Mouse (Mus musculus) stomach, embryonic 14.5 days (tissue): ENCODE measurements around the gene Col28a1. TPM values are rescaled to one million over a fixed set of nuclear protein-coding genes. Genes with fewer than 3 reads are reported as not detected.

Experiments used
- ATAC-seq: fragments of 200-750 bp; cut with Nextera tagmentation; 2 replicates; pipeline ENCODE4 v1.8.0; 2017; ENCODE audit warnings: low read depth, moderate TSS enrichment; ENCODE audit not compliant: insufficient number of reproducible peaks, insufficient read depth, low FRiP score
- H3K27ac ChIP-seq: fragments of 300-500 bp; sonication (generic); 2 replicates; pipeline ENCODE4 v1.5.1; 2014; ENCODE audit warnings: mild to moderate bottlenecking, low read length, moderate library complexity, mixed read lengths
- H3K27me3 ChIP-seq: fragments of 300-500 bp; sonication (generic); 2 replicates; pipeline ENCODE4 v1.6.1; 2014; ENCODE audit warnings: low read length, control low read depth, mixed read lengths; ENCODE audit not compliant: control insufficient read depth, insufficient read depth
- H3K36me3 ChIP-seq: fragments of 300-500 bp; sonication (generic); 2 replicates; pipeline ENCODE4 v1.6.1; 2014; ENCODE audit warnings: mild to moderate bottlenecking, control low read depth, low read length, moderate library complexity, mixed read lengths; ENCODE audit not compliant: control insufficient read depth, insufficient read depth
- H3K4me1 ChIP-seq: fragments of 300-500 bp; sonication (generic); 2 replicates; pipeline ENCODE4 v1.6.1; 2014; ENCODE audit warnings: low read length, control low read depth, mixed read lengths; ENCODE audit not compliant: control insufficient read depth, insufficient read depth
- H3K4me2 ChIP-seq: fragments of 300-500 bp; sonication (generic); replicated peaks from 2 replicates; pipeline ENCODE4 v1.6.1; 2014; ENCODE audit warnings: low read depth, low read length, control low read depth
- H3K4me3 ChIP-seq: fragments of 300-500 bp; sonication (generic); 2 replicates; pipeline ENCODE4 v1.5.1; 2014; ENCODE audit warnings: low read depth, low read length, control low read depth
- H3K9ac ChIP-seq: fragments of 300-500 bp; sonication (generic); replicated peaks from 2 replicates; pipeline ENCODE4 v1.6.1; 2014; ENCODE audit warnings: low read depth, mild to moderate bottlenecking, control low read depth, low read length, moderate library complexity, mixed read lengths
- H3K9me3 ChIP-seq: fragments of 300-500 bp; sonication (generic); 2 replicates; pipeline ENCODE4 v1.6.1; 2016; ENCODE audit warnings: low read depth, low read length, control low read depth; ENCODE audit not compliant: control insufficient read depth
- whole genome bisulfite sequencing: fragments of 180-500 bp; shearing (Covaris S2); extraction: QIAGEN DNeasy Blood & Tissue Kit; methylation state at CpG from one replicate; pipeline ENCODE4 v1.1.7; 2014; 5-methylcytosine and 5-hydroxymethylcytosine counted together
- polyA plus RNA-seq: library from polyadenylated mRNA; unstranded; fragments of >200 nt; fragmentation: Nextera tagmentation; extraction: Ambion mirVana; gene quantifications from 2 replicates; pipeline ENCODE4 v1.2.1, GENCODE M21; 2014

The Col28a1 gene
- polyA plus RNA-seq, 1 experiment from 2014 or later, result 1.2 TPM

DNA sequence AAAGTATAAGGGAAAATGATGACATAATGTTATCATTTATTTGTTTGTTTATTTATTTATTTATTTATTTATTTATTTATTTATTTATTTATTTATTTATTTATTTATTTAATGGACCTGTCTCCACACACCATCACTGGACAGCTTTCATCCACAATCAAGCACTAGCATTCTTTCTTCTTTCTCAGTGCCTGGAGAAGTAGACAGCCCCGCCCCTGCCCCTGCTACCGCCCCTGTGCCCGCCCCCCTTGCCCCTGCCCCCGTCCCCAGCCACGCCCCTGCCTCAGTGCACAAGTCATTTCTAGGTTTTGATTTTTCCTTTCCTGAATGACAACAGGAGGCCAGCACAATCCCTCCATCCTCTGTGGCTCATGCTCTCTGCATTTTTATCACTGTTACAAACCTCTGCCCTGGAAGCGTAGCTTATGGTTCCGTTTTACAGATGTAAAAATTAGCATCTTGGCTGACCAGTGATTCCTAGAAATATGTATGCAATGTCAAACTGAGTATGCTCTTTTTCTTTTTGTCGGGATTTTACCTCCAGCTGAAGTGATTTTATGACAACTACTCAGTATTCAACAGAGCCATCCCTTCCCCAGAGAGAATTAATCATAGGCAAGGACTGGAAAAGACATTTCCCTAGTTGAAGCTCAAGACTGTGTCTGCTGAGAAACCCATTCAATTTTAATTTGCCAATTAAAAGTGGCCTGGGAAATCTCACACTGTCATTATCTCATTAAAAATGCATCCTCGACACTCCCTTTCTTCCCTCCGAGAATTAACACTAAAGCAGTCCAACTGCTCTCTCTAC, 39.7 kb downstream of the Col28a1 start:
- no peaks in the 10 kb centered on the region for H3K9me3 ChIP-seq
- no peak overlapping the region for H3K27ac ChIP-seq
- no peaks in the 10 kb centered on the region for H3K36me3 ChIP-seq
- H3K4me1 ChIP-seq, result no peaks in the 10 kb centered on the region
- no peak for ATAC-seq
- 55% methylated on average over 10 of the region's 10 CpGs for WGBS
- H3K4me2 ChIP-seq, result no peak overlapping the region
- no peak overlapping the region for H3K4me3 ChIP-seq
- no peak overlapping the region for H3K9ac ChIP-seq
- H3K27me3 ChIP-seq, result no peaks in the 10 kb centered on the region

DNA sequence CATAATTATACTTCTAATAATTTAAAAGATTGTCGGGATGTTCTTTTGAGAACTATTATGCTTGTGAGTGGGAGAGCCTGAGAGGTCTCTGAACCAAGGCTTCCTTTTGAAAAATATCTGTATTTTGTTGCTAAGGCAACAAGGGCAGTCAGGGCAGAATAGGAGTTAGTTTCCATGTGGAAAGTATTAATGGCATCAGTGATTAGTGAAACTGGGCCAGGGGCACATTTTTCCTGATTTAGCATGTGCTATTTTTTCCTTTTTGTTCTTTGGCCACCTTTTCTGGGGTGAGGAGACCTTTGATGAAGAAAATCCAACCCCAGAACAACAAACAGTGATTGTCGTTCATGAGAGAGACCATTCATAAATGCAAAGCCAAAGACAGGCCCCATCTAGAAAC, 43.5 kb downstream of the Col28a1 start:
- H3K4me1 ChIP-seq, result no peaks in the 10 kb centered on the region
- WGBS, result 89% methylated on average over 2 of the region's 2 CpGs
- ATAC-seq, result no peak

DNA sequence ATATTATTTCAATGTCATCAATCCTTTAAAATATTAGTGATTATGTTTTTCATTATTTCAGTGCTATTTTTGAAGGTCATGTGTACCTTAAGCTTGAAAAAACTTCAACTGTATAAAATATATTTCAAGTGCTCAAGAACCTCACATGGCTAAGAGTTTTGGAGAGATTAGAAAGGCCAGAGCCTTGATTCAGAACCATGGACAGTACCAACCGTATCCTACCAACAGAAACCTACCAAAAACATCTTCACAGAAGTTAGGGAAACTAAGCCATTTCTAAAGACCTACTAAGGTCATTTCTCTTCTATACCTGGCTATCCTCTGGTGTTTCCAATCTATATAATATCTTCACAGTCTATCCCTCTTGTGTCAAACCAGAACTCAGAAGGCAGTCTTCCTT, 50.5 kb downstream of the Col28a1 start:
- 26% methylated on average over 1 of the region's 1 CpGs for WGBS
- Histone ChIP-seq H3K27me3 (no peaks in the 10 kb centered on the region), H3K9ac (no peak overlapping the region), H3K4me3 (no peak overlapping the region), H3K27ac (no peak overlapping the region), H3K36me3 (no peaks in the 10 kb centered on the region), H3K4me1 (no peaks in the 10 kb centered on the region), H3K9me3 (no peaks in the 10 kb centered on the region), H3K4me2 (no peak overlapping the region)
- no peak for ATAC-seq

More for the DNA sequence above, 43.5 kb downstream of the Col28a1 start:
- no peaks in the 10 kb centered on the region for H3K9me3 ChIP-seq
- no peaks in the 10 kb centered on the region for H3K36me3 ChIP-seq
- H3K27ac ChIP-seq, result no peak overlapping the region
- no peak overlapping the region for H3K4me2 ChIP-seq
- H3K4me3 ChIP-seq, result no peak overlapping the region
- no peak overlapping the region for H3K9ac ChIP-seq
- H3K27me3 ChIP-seq, result no peaks in the 10 kb centered on the region

DNA sequence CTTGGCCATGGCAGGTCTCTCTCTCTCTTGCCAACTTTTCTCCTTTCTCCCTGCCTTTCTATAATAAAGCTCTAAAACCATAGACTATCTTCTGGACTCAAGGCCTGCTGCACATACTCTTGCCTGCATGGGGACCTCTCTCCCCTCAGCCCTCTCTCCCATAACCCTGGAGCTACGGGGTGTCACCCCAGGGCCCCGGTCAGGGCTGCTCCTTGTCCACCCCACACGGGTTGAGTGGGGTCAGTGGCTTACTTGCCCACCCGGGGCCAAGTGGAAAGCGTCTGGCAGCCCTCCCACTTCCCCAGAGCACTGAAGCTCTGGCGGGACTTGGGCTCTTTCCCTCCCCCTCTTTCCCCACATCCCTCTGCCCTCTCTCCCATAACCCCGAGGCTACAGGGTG, 62.3 kb downstream of the Col28a1 start:
- Histone ChIP-seq H3K4me1 (no peaks in the 10 kb centered on the region), H3K9ac (no peak overlapping the region), H3K27me3 (no peaks in the 10 kb centered on the region), H3K9me3 (no peaks in the 10 kb centered on the region), H3K4me3 (no peak overlapping the region), H3K36me3 (no peaks in the 10 kb centered on the region), H3K27ac (no peak overlapping the region), H3K4me2 (no peak overlapping the region)
- ATAC-seq, result no peak
- WGBS, result 74% methylated on average over 7 of the region's 7 CpGs

GRCm38 (mm10) chr6:8128164-8128563, 64.3 kb downstream of the Col28a1 start:
- WGBS, result 93% methylated on average over 1 of the region's 1 CpGs
- no peaks in the 10 kb centered on the region for H3K27me3 ChIP-seq
- no peak for ATAC-seq

DNA sequence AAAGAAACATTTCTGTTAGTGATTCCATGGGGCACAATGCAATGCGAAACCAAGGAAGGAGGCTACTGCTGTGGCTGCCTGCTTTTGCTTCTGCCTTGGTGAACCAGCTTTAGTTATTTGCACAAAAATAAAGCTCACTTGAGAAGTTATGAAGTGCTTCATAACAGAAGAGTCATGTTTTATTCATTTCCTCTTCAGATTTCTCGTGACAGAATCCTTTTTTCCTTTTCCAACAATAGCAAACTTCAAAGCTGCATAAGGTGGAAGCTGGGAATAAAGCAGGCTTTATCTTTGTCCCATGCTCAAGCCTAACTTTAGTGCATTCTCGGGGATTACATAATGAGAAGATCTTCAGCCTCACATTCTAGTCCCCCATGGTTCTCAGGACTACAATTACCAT, 65.9 kb downstream of the Col28a1 start:
- Histone ChIP-seq H3K9ac (no peak overlapping the region), H3K4me1 (no peaks in the 10 kb centered on the region), H3K36me3 (no peaks in the 10 kb centered on the region), H3K9me3 (no peaks in the 10 kb centered on the region), H3K4me2 (no peak overlapping the region), H3K27ac (no peak overlapping the region), H3K4me3 (no peak overlapping the region), H3K27me3 (no peaks in the 10 kb centered on the region)
- no peak for ATAC-seq
- 63% methylated on average over 3 of the region's 3 CpGs for WGBS

More at GRCm38 (mm10) chr6:8128164-8128563, 64.3 kb downstream of the Col28a1 start:
- Histone ChIP-seq H3K4me1 (no peaks in the 10 kb centered on the region), H3K4me3 (no peak overlapping the region), H3K9ac (no peak overlapping the region), H3K27ac (no peak overlapping the region), H3K36me3 (no peaks in the 10 kb centered on the region), H3K4me2 (no peak overlapping the region), H3K9me3 (no peaks in the 10 kb centered on the region)

DNA sequence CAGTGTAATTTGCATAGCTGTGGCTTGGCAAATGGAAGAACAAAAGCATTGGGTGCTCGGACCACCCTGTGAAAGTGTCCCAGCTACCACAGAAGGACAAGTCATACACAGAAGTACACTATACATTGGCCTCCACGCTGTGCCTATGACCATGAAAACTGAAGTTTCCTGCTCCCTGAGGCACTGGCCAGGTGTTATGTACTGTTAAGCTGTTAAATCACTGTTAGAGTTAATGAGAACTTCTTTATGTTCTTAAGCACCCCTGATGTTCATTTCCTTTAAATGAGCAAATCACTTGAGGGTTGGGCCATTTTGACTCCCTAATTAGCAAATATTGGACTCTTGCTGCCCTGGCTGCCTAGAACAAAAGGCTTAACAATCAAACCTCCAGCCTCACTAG, 73.3 kb downstream of the Col28a1 start:
- no peaks in the 10 kb centered on the region for H3K27me3 ChIP-seq
- H3K9me3 ChIP-seq, result no peaks in the 10 kb centered on the region
- no peak overlapping the region for H3K4me3 ChIP-seq
- no peak overlapping the region for H3K27ac ChIP-seq
- 65% methylated on average over 2 of the region's 2 CpGs for WGBS
- ATAC-seq, result no peak
- H3K4me1 ChIP-seq, result no peaks in the 10 kb centered on the region
- no peaks in the 10 kb centered on the region for H3K36me3 ChIP-seq
- no peak overlapping the region for H3K4me2 ChIP-seq
- H3K9ac ChIP-seq, result no peak overlapping the region

GRCm38 (mm10) chr6:8118577-8118976, 73.8 kb downstream of the Col28a1 start:
- ATAC-seq, result no peak

More at GRCm38 (mm10) chr6:8118577-8118976, 73.8 kb downstream of the Col28a1 start:
- H3K27ac ChIP-seq, result no peak overlapping the region
- H3K36me3 ChIP-seq, result no peaks in the 10 kb centered on the region
- H3K4me2 ChIP-seq, result no peak overlapping the region
- H3K9ac ChIP-seq, result no peak overlapping the region
- WGBS, result 86% methylated on average over 2 of the region's 2 CpGs
- H3K4me3 ChIP-seq, result no peak overlapping the region
- no peaks in the 10 kb centered on the region for H3K27me3 ChIP-seq
- no peaks in the 10 kb centered on the region for H3K4me1 ChIP-seq
- no peaks in the 10 kb centered on the region for H3K9me3 ChIP-seq
